Mouse (Mus musculus): ENCODE results near the gene Asb13. TPM values are rescaled to one million over a fixed set of nuclear protein-coding genes. Genes with fewer than 3 reads are reported as not detected.

The Asb13 gene
- polyA plus RNA-seq, 1 experiment from 2014 or later: 6.9 TPM

Other genes with a start within 250 kb of the Asb13 start
- gene Gdi2, start 96.0 kb upstream of the Asb13 start, polyA plus RNA-seq (2015; fragmentation: Nextera tagmentation; extraction: Ambion mirVana): 427 and 443 TPM in 2 replicates
- gene Fam208b, start 22.9 kb upstream of the Asb13 start, polyA plus RNA-seq (2015; fragmentation: Nextera tagmentation; extraction: Ambion mirVana): 8.6 and 12.7 TPM in 2 replicates
- gene Calml3, start 170.3 kb downstream of the Asb13 start, polyA plus RNA-seq (2015; fragmentation: Nextera tagmentation; extraction: Ambion mirVana): not detected in 2 replicates
- gene Calm4, start 203.7 kb downstream of the Asb13 start, polyA plus RNA-seq (2015; fragmentation: Nextera tagmentation; extraction: Ambion mirVana): not detected in 2 replicates
- gene Calm5, start 220.1 kb downstream of the Asb13 start, polyA plus RNA-seq (2015; fragmentation: Nextera tagmentation; extraction: Ambion mirVana): not detected in 2 replicates

Data from intestine, embryonic 15.5 days (tissue).